Mouse (Mus musculus) midbrain, embryonic 12.5 days (tissue): Measurements from ENCODE around the gene Tbx5. TPM values are rescaled to one million over a fixed set of nuclear protein-coding genes. Genes with fewer than 3 reads are reported as not detected.

Source experiments
- ATAC-seq: fragments of 200-750 bp; cut with Nextera tagmentation; 2 replicates; pipeline ENCODE4 v1.8.0; 2017; ENCODE audit warnings: low read depth, moderate TSS enrichment, moderate library complexity; ENCODE audit not compliant: low FRiP score
- H3K27ac ChIP-seq: fragments of 300-500 bp; sonication (generic); replicated peaks from 2 replicates; pipeline ENCODE4 v1.5.1; 2016; ENCODE audit warnings: mild to moderate bottlenecking
- H3K27me3 ChIP-seq: fragments of 300-500 bp; sonication (generic); 2 replicates; pipeline ENCODE4 v1.6.1; 2016; ENCODE audit warnings: mild to moderate bottlenecking
- H3K36me3 ChIP-seq: fragments of 300-500 bp; sonication (generic); 2 replicates; pipeline ENCODE4 v1.6.1; 2016
- H3K4me1 ChIP-seq: fragments of 300-500 bp; sonication (generic); 2 replicates; pipeline ENCODE4 v1.6.1; 2016
- H3K4me2 ChIP-seq: fragments of 300-500 bp; sonication (generic); replicated peaks from 2 replicates; pipeline ENCODE4 v1.6.1; 2016; ENCODE audit warnings: mild to moderate bottlenecking, moderate library complexity
- H3K4me3 ChIP-seq: fragments of 300-500 bp; sonication (generic); 2 replicates; pipeline ENCODE4 v1.5.1; 2016; ENCODE audit warnings: mild to moderate bottlenecking
- H3K9ac ChIP-seq: fragments of 300-500 bp; sonication (generic); replicated peaks from 2 replicates; pipeline ENCODE4 v1.6.1; 2016; ENCODE audit warnings: mild to moderate bottlenecking, moderate library complexity
- H3K9me3 ChIP-seq: fragments of 300-500 bp; sonication (generic); 2 replicates; pipeline ENCODE4 v1.6.1; 2016; ENCODE audit warnings: mild to moderate bottlenecking
- WGBS: fragments of 180-500 bp; shearing (Covaris S2); methylation state at CpG from one replicate; pipeline ENCODE4 v1.1.7; 2016; 5-methylcytosine and 5-hydroxymethylcytosine counted together
- polyA plus RNA-seq: library from polyadenylated mRNA; unstranded; fragments of >200 nt; fragmentation: Nextera tagmentation; extraction: Ambion mirVana; gene quantifications from 2 replicates; pipeline ENCODE4 v1.2.1, GENCODE M21; 2016

Tbx5 gene
- polyA plus RNA-seq, 1 experiment from 2014 or later, result 0.08 TPM

GRCm38 (mm10) chr5:119838441-119838840, 6.0 kb downstream of the Tbx5 start:
- WGBS, result 0% methylated on average over 7 of the region's 7 CpGs
- H3K4me3 ChIP-seq, result no peak overlapping the region
- no peak overlapping the region for H3K9ac ChIP-seq
- H3K36me3 ChIP-seq, result no peaks in the 10 kb centered on the region
- no peak overlapping the region for H3K4me2 ChIP-seq
- peaks cover 5% of the 10 kb centered on the region; the same call in 1 of the 2 replicates for H3K4me1 ChIP-seq
- H3K27me3 ChIP-seq, result peaks cover 98% of the 10 kb centered on the region
- ATAC-seq, result no peak
- H3K27ac ChIP-seq, result no peak overlapping the region
- H3K9me3 ChIP-seq, result no peaks in the 10 kb centered on the region

DNA sequence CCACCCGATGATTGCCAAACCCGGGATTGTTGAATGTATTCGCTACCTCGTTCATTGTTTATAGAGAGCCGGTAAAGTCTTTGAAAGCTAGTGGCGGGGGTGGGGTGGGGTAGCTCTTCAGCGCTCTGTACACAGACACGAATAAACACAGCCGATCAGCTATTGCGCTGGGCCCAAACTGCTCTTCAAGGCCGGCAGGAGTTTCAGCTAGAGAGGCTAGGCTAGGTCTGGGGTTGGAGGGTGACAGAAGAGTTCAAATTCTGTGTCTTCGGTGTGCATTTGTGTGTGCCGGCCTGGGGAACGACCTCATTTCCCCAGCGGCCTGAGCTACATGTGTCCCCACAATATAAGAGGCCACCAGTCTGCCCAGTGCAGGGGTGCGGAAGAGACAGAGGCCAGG, 6.7 kb downstream of the Tbx5 start:
- Histone ChIP-seq H3K27me3 (peaks cover 98% of the 10 kb centered on the region), H3K9me3 (no peaks in the 10 kb centered on the region), H3K27ac (no peak overlapping the region), H3K36me3 (no peaks in the 10 kb centered on the region), H3K4me1 (peaks cover 7% of the 10 kb centered on the region; the same call in 1 of the 2 replicates), H3K4me2 (no peak overlapping the region), H3K9ac (no peak overlapping the region), H3K4me3 (no peak overlapping the region)
- 1% methylated on average over 16 of the region's 16 CpGs for WGBS
- ATAC-seq, result no peak

- ATAC-seq, result no peak
- WGBS, result 1% methylated on average over 34 of the region's 34 CpGs
- Histone ChIP-seq H3K27ac (no peak overlapping the region), H3K4me3 (no peak overlapping the region), H3K9me3 (no peaks in the 10 kb centered on the region), H3K9ac (no peak overlapping the region), H3K27me3 (peaks cover 96% of the 10 kb centered on the region), H3K36me3 (no peaks in the 10 kb centered on the region), H3K4me1 (peaks cover 11% of the 10 kb centered on the region), H3K4me2 (no peak overlapping the region)
These were observed 7.3 kb downstream of the Tbx5 start for GRCm38 (mm10) chr5:119839616-119840368.

GRCm38 (mm10) chr5:119840404-119840803, 7.9 kb downstream of the Tbx5 start:
- H3K27ac ChIP-seq, result no peak overlapping the region
- H3K9me3 ChIP-seq, result no peaks in the 10 kb centered on the region
- H3K4me1 ChIP-seq, result peaks cover 14% of the 10 kb centered on the region
- no peak overlapping the region for H3K9ac ChIP-seq
- no peak overlapping the region for H3K4me2 ChIP-seq
- peaks cover 96% of the 10 kb centered on the region for H3K27me3 ChIP-seq
- no peaks in the 10 kb centered on the region for H3K36me3 ChIP-seq
- WGBS, result under 1% methylated on average over 7 of the region's 7 CpGs
- ATAC-seq, result no peak
- H3K4me3 ChIP-seq, result no peak overlapping the region

DNA sequence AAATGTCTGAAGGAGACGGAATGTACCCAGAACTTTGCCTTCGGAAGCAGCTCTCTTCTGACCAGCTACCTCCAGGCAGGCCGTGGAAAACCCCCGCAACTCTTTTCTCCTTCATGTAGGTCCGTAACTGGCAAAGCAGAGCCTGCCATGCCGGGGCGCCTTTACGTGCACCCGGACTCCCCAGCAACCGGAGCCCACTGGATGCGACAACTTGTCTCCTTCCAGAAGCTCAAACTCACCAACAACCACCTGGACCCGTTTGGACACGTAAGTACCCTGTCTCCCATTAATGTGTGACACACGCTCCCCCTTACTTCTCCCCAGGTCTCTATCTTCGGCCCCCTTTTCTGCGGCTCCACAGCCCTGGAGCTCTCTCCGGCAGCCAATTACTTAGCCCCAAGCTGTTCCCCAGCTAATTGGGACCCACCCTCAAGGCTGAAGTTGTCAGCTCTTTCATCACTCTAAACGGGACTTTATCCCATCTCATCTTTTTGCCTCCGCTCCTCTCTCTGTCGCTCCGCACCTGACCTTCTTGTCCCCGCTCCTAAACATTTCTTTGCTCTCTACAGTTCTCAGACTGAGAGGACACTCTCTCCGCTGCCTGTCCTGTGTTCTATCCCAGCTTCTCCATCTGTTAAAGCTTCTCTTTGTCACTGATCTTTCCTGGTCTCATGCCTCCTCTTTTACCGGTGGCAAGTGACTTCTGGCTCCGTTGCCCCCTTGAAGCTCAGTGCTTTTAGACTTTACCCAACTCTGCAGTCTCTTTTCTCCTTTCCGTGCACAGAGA, 9.4 kb downstream of the Tbx5 start:
- ATAC-seq, result no peak
- Histone ChIP-seq H3K36me3 (no peaks in the 10 kb centered on the region), H3K27ac (no peak overlapping the region), H3K4me2 (no peak overlapping the region), H3K9me3 (no peaks in the 10 kb centered on the region), H3K9ac (no peak overlapping the region), H3K4me1 (peaks cover 15% of the 10 kb centered on the region), H3K4me3 (no peak overlapping the region), H3K27me3 (peaks cover 97% of the 10 kb centered on the region)
- WGBS, result under 1% methylated on average over 26 of the region's 26 CpGs

- H3K4me2 ChIP-seq, result no peak overlapping the region
- ATAC-seq, result no peak
- no peaks in the 10 kb centered on the region for H3K36me3 ChIP-seq
- H3K9ac ChIP-seq, result no peak overlapping the region
- peaks cover 93% of the 10 kb centered on the region for H3K27me3 ChIP-seq
- no peaks in the 10 kb centered on the region for H3K9me3 ChIP-seq
- H3K27ac ChIP-seq, result no peak overlapping the region
- peaks cover 15% of the 10 kb centered on the region for H3K4me1 ChIP-seq
- 5% methylated on average over 4 of the region's 4 CpGs for WGBS
- no peak overlapping the region for H3K4me3 ChIP-seq
These were observed 10.4 kb downstream of the Tbx5 start for GRCm38 (mm10) chr5:119842701-119843393.

DNA sequence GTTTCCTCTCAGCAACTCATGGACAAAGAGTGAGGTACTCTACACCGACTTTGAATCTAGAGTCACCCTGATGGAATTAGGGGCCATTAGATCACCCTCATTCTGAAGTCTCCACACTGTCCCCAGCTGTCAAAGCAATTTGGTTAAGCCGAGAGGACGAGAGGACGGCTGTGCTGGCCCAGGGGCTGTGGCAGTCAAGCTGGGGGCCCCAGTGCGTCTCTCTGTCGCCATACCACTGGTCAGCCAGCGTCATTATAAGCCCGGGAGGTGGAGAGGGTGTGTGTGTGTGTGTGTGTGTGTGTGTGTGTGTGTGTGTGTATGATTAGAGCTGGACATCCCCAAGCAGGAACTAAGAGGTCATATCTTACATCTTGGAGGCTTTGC, 10.9 kb downstream of the Tbx5 start:
- H3K4me3 ChIP-seq, result no peak overlapping the region
- no peak; the same call in 1 of the 2 replicates for ATAC-seq
- peaks cover 15% of the 10 kb centered on the region for H3K4me1 ChIP-seq
- H3K27ac ChIP-seq, result no peak overlapping the region
- no peaks in the 10 kb centered on the region for H3K9me3 ChIP-seq
- no peak overlapping the region for H3K9ac ChIP-seq
- peaks cover 89% of the 10 kb centered on the region for H3K27me3 ChIP-seq
- H3K36me3 ChIP-seq, result no peaks in the 10 kb centered on the region
- H3K4me2 ChIP-seq, result no peak overlapping the region
- WGBS, result under 1% methylated on average over 8 of the region's 8 CpGs

- peaks cover 89% of the 10 kb centered on the region for H3K27me3 ChIP-seq
- H3K36me3 ChIP-seq, result no peaks in the 10 kb centered on the region
These were observed 11.9 kb downstream of the Tbx5 start for GRCm38 (mm10) chr5:119844366-119844765.

GRCm38 (mm10) chr5:119844994-119845393, 12.5 kb downstream of the Tbx5 start:
- under 1% methylated on average over 21 of the region's 21 CpGs for WGBS

More at GRCm38 (mm10) chr5:119844366-119844765, 11.9 kb downstream of the Tbx5 start:
- Histone ChIP-seq H3K4me2 (no peak overlapping the region; the same call in 1 of the 2 replicates), H3K4me1 (peaks cover 15% of the 10 kb centered on the region), H3K27ac (no peak overlapping the region), H3K4me3 (no peak overlapping the region), H3K9ac (no peak overlapping the region), H3K9me3 (no peaks in the 10 kb centered on the region)
- 0% methylated on average over 5 of the region's 5 CpGs for WGBS
- ATAC-seq, result no peak

DNA sequence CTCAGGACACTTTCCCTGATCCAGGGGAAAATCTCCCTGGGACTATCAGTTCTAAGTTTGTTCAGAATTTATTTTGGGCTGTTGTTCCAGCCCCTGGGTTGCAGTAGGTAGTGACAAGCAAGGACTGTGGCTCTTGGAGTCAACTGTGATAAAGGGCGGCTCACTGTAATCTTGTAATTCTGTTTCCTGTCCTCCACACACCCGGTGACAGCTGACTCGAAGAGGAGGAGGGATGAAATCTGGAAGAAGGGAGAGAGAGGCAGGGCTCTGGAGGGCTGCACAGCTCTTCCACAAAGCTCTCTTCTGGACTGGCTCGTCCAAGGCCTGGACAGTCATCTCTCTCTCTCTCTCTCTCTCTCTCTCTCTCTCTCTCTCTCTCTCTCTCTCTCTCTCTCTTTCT, 24.6 kb downstream of the Tbx5 start:
- WGBS, result 72% methylated on average over 4 of the region's 4 CpGs
- no peaks in the 10 kb centered on the region for H3K36me3 ChIP-seq
- H3K27ac ChIP-seq, result no peak overlapping the region
- no peak overlapping the region for H3K9ac ChIP-seq
- H3K4me2 ChIP-seq, result no peak overlapping the region
- H3K27me3 ChIP-seq, result peaks cover 28% of the 10 kb centered on the region
- H3K4me1 ChIP-seq, result no peaks in the 10 kb centered on the region
- no peak overlapping the region for H3K4me3 ChIP-seq
- H3K9me3 ChIP-seq, result no peaks in the 10 kb centered on the region
- ATAC-seq, result no peak

More at GRCm38 (mm10) chr5:119844994-119845393, 12.5 kb downstream of the Tbx5 start:
- Histone ChIP-seq H3K9me3 (no peaks in the 10 kb centered on the region), H3K36me3 (no peaks in the 10 kb centered on the region), H3K27me3 (peaks cover 83% of the 10 kb centered on the region), H3K4me3 (peak overlapping the region; percentile 27), H3K9ac (no peak overlapping the region), H3K4me2 (peak overlapping the region; percentile 49), H3K27ac (no peak overlapping the region), H3K4me1 (peaks cover 15% of the 10 kb centered on the region)
- ATAC-seq, result peak; percentile 78

- Histone ChIP-seq H3K4me2 (no peak overlapping the region), H3K9ac (no peak overlapping the region), H3K36me3 (no peaks in the 10 kb centered on the region), H3K4me1 (peaks cover 3% of the 10 kb centered on the region), H3K27ac (no peak overlapping the region), H3K27me3 (peaks cover 30% of the 10 kb centered on the region), H3K4me3 (no peak overlapping the region), H3K9me3 (no peaks in the 10 kb centered on the region)
- no peak for ATAC-seq
- WGBS, result 68% methylated on average over 5 of the region's 5 CpGs
These were observed 28.8 kb downstream of the Tbx5 start for GRCm38 (mm10) chr5:119861301-119861700.

DNA sequence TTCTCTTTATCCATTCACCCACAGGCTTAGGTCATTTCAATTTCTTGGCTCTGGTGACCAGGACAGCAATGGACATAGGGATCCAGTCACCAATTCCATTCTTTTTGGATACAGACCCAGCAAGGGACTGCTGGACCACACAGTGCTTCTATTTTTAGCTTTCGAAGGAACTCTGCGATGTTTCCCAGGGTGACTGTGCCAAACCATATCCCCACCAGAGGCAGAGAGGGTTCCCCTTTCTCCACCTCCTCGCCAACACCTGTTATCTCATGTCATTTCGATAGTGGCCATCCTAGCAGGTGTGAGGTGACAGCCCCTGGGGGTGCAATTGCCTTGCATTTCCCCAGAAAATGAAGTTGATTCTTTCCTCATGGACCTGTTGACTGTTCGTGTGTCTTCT, 30.0 kb downstream of the Tbx5 start:
- Histone ChIP-seq H3K36me3 (no peaks in the 10 kb centered on the region), H3K4me3 (no peak overlapping the region), H3K9me3 (no peaks in the 10 kb centered on the region), H3K4me1 (peaks cover 13% of the 10 kb centered on the region), H3K9ac (no peak overlapping the region), H3K27me3 (peaks cover 30% of the 10 kb centered on the region), H3K4me2 (no peak overlapping the region), H3K27ac (no peak overlapping the region)
- no peak for ATAC-seq
- 82% methylated on average over 5 of the region's 5 CpGs for WGBS
